In the genomic region with DNA sequence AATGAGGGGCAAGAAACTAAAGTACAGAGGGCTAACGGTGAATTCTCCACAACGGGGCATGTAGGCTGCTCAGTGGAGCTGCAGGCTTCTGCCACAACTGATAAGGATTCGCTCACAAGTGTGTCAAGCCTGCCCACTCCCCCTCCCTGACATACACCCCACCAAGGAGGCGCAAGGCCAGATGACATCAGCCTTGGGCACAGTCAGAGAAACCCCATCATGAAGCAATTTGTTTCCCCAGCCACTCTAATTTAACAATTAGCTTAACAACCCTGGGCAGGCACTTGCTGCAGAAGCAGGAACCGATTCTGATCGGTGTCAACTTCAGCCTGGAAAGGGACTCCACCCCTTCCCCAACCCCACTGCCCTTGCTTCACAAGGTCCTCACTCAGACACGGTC, we compare ENCODE assay signal across 9 mouse cellular contexts. TPM values are rescaled to one million over a fixed set of nuclear protein-coding genes. Genes with fewer than 3 reads are reported as not detected.
A peak's percentile ranks its signal among the peaks of the same experiment; 100 is the strongest.
DNase-seq lines count a peak whose midpoint lies in the region; ATAC-seq lines count a peak whose summit lies in the region.
"Had no signal": no experiment of that assay in that cellular context is flagged by ENCODE, and none has a peak within 500 bp of the region (broad histone marks: within the 10 kb centered on the region; RNA-seq: fewer than 3 reads in every experiment).

No protein-coding gene starts in this region.

- peak; percentile 90 for ATAC-seq in common myeloid progenitor, adult 5-6 weeks (replicated peaks; ENCODE audit: low read depth, poor library complexity, severe bottlenecking)

- intact Hi-C loops in left cerebral cortex, postnatal 4 days (cut with DNase I), result no loop called here

- DNase-seq in cerebellum, postnatal 14 days, result peak; percentile 64 to 67
- DNase-seq in cerebellum, adult 9-10 months, result no peak
- peak; percentile 70 for DNase-seq in left cerebral cortex, postnatal 4 days
- DNase-seq in left cerebral cortex, adult 11 months (ENCODE audit: low spot score), result no peak
- peak; percentile 41 for DNase-seq in lung, postnatal 36 days
- DNase-seq in right cerebral cortex, postnatal 36 days (ENCODE audit: low spot score in 2 of 2), result no peak
- no peak for DNase-seq in thymus, postnatal 4 days
- DNase-seq: thymus, adult 2 months had no signal

RNA-seq across cellular contexts. Expression of a gene that starts 38.2 kb away (rescaled TPM):
- 100 to 1,000 TPM; 233 to 236 TPM for total RNA-seq in left cerebral cortex, postnatal 4 days (2021)
- total RNA-seq in common myeloid progenitor, adult 5-6 weeks (2017), result 6.5 and 7.3 TPM in 2 replicates

Comparison
In these comparisons a context has a peak if more than half of its experiments do, and no peak if none do; other contexts are left out.
1. DNase-seq: peak in cerebellum, postnatal 14 days (2 of 2), left cerebral cortex, postnatal 4 days (single experiment) and lung, postnatal 36 days (single experiment); none in cerebellum, adult 9-10 months (single experiment), left cerebral cortex, adult 11 months (single experiment), right cerebral cortex, postnatal 36 days (0 of 2) and thymus, postnatal 4 days (single experiment).
2. RNA of a gene that starts 38.2 kb away (total RNA-seq): 233 to 236 TPM in left cerebral cortex, postnatal 4 days; 6.5 to 7.3 TPM in common myeloid progenitor, adult 5-6 weeks; every median in the first group is over 10 times any median in the second.